Mouse (Mus musculus) naive thymus-derived CD4-positive, alpha-beta T cell, adult 5 months (primary cell): Measurements from ENCODE around the gene E030018B13Rik. TPM values are rescaled to one million over a fixed set of nuclear protein-coding genes. Genes with fewer than 3 reads are reported as not detected.

ENCODE experiments used
- polyA plus RNA-seq: library from polyadenylated mRNA; unstranded; fragments of 100-300 nt; shearing (Covaris generic); gene quantifications from one replicate; pipeline ENCODE4 v1.2.1, GENCODE M21; 2017

E030018B13Rik gene
- polyA plus RNA-seq = 0.35 TPM

DNA sequence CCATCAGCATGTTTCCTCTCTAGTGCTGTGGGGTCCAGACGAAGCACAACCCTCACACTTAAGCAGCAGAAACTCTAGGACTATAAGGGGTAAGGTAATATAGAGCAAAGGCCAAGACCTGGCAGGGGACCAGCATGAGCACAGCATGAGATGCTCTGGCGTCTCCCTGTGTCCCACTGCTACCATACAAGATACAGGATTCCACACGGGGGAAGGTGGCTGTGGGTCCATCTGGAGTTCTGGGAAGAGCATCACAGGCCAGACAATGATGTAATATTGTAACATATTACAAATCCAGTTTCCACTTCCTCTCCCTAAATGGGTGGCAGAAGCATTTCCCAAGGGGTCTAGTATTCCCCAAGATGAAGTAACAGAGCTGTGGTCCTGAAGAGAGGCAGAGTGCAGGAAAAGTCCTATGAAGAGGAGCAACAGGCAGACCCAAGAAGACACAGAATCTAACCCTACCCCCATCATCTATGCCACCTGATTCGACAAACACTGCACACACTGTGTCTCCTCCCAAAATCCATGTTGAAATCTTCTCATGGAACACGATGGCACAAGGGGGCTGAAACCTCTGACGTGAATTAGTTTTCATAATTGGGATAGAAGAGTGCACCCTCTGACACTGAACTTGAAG is at the start of gene E030018B13Rik:
Gene E030018B13Rik (plus strand): TSS at position 590 of the 640 bp plus-strand sequence.

GRCm38 (mm10) chr7:63938914-63939396 is 22.3 kb downstream of the E030018B13Rik start, which contains the start of gene Klf13:
Gene Klf13 (minus strand): TSS chr7:63938915.

Other genes starting within 250 kb of the E030018B13Rik start
- 493 TPM for gene Klf13, start 22.1 kb downstream of the E030018B13Rik start, polyA plus RNA-seq
- 1.3 TPM for gene Trpm1, start 237.0 kb downstream of the E030018B13Rik start, polyA plus RNA-seq